Mouse (Mus musculus): ENCODE data around the gene Atp4b. TPM values are rescaled to one million over a fixed set of nuclear protein-coding genes. Genes with fewer than 3 reads are reported as not detected.

Gene Atp4b
- polyA plus RNA-seq, 1 experiment from 2014 or later = not detected

GRCm38 (mm10) chr8:13428156-13428555 is 31.5 kb upstream of the Atp4b start:
- Histone ChIP-seq H3K9ac (replicated peaks; ENCODE audit: low read length) (no peak overlapping the region), H3K4me3 (ENCODE audit: low read depth, low read length) (no peak overlapping the region), H3K4me2 (ENCODE audit: low read depth, low read length) (no peak overlapping the region), H3K9me3 (replicated peaks; ENCODE audit: control insufficient read depth, low read length) (no peaks in the 10 kb centered on the region), H3K4me1 (ENCODE audit: control insufficient read depth, insufficient read depth, low read length) (no peaks in the 10 kb centered on the region), H3K36me3 (replicated peaks; ENCODE audit: control insufficient read depth, insufficient read depth, low read depth, low read length) (no peaks in the 10 kb centered on the region), H3K27ac (replicated peaks; ENCODE audit: low read depth, low read length) (no peak overlapping the region), H3K27me3 (ENCODE audit: control insufficient read depth, insufficient read depth, low read length) (no peaks in the 10 kb centered on the region)
- WGBS = 81% methylated on average over 9 of the region's 9 CpGs
- DNase-seq (ENCODE audit: low spot score) (no peak), ATAC-seq (replicated peaks; ENCODE audit: insufficient number of reproducible peaks, low FRiP score, low TSS enrichment, low read depth) (no peak)

GRCm38 (mm10) chr8:13427351-13427750 is 30.7 kb upstream of the Atp4b start:
- Histone ChIP-seq H3K4me1 (ENCODE audit: control insufficient read depth, insufficient read depth, low read length) (no peaks in the 10 kb centered on the region), H3K27me3 (ENCODE audit: control insufficient read depth, insufficient read depth, low read length) (no peaks in the 10 kb centered on the region)
- no peak for ATAC-seq (replicated peaks; ENCODE audit: insufficient number of reproducible peaks, low FRiP score, low TSS enrichment, low read depth)

GRCm38 (mm10) chr8:13420970-13421369 is 24.3 kb upstream of the Atp4b start:
- DNase-seq (ENCODE audit: low spot score) = no peak
- H3K9ac ChIP-seq (replicated peaks; ENCODE audit: low read length) = no peak overlapping the region
- H3K36me3 ChIP-seq (replicated peaks; ENCODE audit: control insufficient read depth, insufficient read depth, low read depth, low read length) = no peaks in the 10 kb centered on the region
- 91% methylated on average over 6 of the region's 6 CpGs for WGBS
- H3K9me3 ChIP-seq (replicated peaks; ENCODE audit: control insufficient read depth, low read length) = no peaks in the 10 kb centered on the region
- no peaks in the 10 kb centered on the region for H3K27me3 ChIP-seq (ENCODE audit: control insufficient read depth, insufficient read depth, low read length)
- no peak overlapping the region for H3K4me3 ChIP-seq (ENCODE audit: low read depth, low read length)
- no peaks in the 10 kb centered on the region for H3K4me1 ChIP-seq (ENCODE audit: control insufficient read depth, insufficient read depth, low read length)
- H3K27ac ChIP-seq (replicated peaks; ENCODE audit: low read depth, low read length) = no peak overlapping the region
- H3K4me2 ChIP-seq (ENCODE audit: low read depth, low read length) = no peak overlapping the region
- ATAC-seq (replicated peaks; ENCODE audit: insufficient number of reproducible peaks, low FRiP score, low TSS enrichment, low read depth) = no peak

More at GRCm38 (mm10) chr8:13427351-13427750, 30.7 kb upstream of the Atp4b start:
- H3K4me3 ChIP-seq (ENCODE audit: low read depth, low read length) = no peak overlapping the region
- H3K9me3 ChIP-seq (replicated peaks; ENCODE audit: control insufficient read depth, low read length) = no peaks in the 10 kb centered on the region
- 66% methylated on average over 6 of the region's 6 CpGs for WGBS
- H3K4me2 ChIP-seq (ENCODE audit: low read depth, low read length) = no peak overlapping the region
- no peak overlapping the region for H3K27ac ChIP-seq (replicated peaks; ENCODE audit: low read depth, low read length)
- DNase-seq (ENCODE audit: low spot score) = no peak
- no peak overlapping the region for H3K9ac ChIP-seq (replicated peaks; ENCODE audit: low read length)
- no peaks in the 10 kb centered on the region for H3K36me3 ChIP-seq (replicated peaks; ENCODE audit: control insufficient read depth, insufficient read depth, low read depth, low read length)

GRCm38 (mm10) chr8:13419111-13419639 is 22.6 kb upstream of the Atp4b start:
- no peak overlapping the region for H3K9ac ChIP-seq (replicated peaks; ENCODE audit: low read length)
- H3K4me3 ChIP-seq (ENCODE audit: low read depth, low read length) = no peak overlapping the region
- DNase-seq (ENCODE audit: low spot score) (no peak), ATAC-seq (replicated peaks; ENCODE audit: insufficient number of reproducible peaks, low FRiP score, low TSS enrichment, low read depth) (no peak)
- no peaks in the 10 kb centered on the region for H3K9me3 ChIP-seq (replicated peaks; ENCODE audit: control insufficient read depth, low read length)
- no peaks in the 10 kb centered on the region for H3K4me1 ChIP-seq (ENCODE audit: control insufficient read depth, insufficient read depth, low read length)
- WGBS = 68% methylated on average over 2 of the region's 2 CpGs
- no peaks in the 10 kb centered on the region for H3K27me3 ChIP-seq (ENCODE audit: control insufficient read depth, insufficient read depth, low read length)
- no peaks in the 10 kb centered on the region for H3K36me3 ChIP-seq (replicated peaks; ENCODE audit: control insufficient read depth, insufficient read depth, low read depth, low read length)
- H3K4me2 ChIP-seq (ENCODE audit: low read depth, low read length) = no peak overlapping the region
- no peak overlapping the region for H3K27ac ChIP-seq (replicated peaks; ENCODE audit: low read depth, low read length)

- no peak overlapping the region for H3K4me2 ChIP-seq (ENCODE audit: low read depth, low read length)
- H3K9ac ChIP-seq (replicated peaks; ENCODE audit: low read length) = no peak overlapping the region
- no peak overlapping the region for H3K4me3 ChIP-seq (ENCODE audit: low read depth, low read length)
- WGBS = 75% methylated on average over 10 of the region's 10 CpGs
- H3K4me1 ChIP-seq (ENCODE audit: control insufficient read depth, insufficient read depth, low read length) = no peaks in the 10 kb centered on the region
- no peak for ATAC-seq (replicated peaks; ENCODE audit: insufficient number of reproducible peaks, low FRiP score, low TSS enrichment, low read depth)
- no peaks in the 10 kb centered on the region for H3K36me3 ChIP-seq (replicated peaks; ENCODE audit: control insufficient read depth, insufficient read depth, low read depth, low read length)
- H3K9me3 ChIP-seq (replicated peaks; ENCODE audit: control insufficient read depth, low read length) = no peaks in the 10 kb centered on the region
- DNase-seq (ENCODE audit: low spot score) = no peak
- H3K27me3 ChIP-seq (ENCODE audit: control insufficient read depth, insufficient read depth, low read length) = no peaks in the 10 kb centered on the region
- no peak overlapping the region for H3K27ac ChIP-seq (replicated peaks; ENCODE audit: low read depth, low read length)
Measured at GRCm38 (mm10) chr8:13415879-13416278, 19.3 kb upstream of the Atp4b start.

GRCm38 (mm10) chr8:13413823-13414390 is 17.3 kb upstream of the Atp4b start:
- no peak overlapping the region for H3K4me2 ChIP-seq (ENCODE audit: low read depth, low read length)
- H3K9ac ChIP-seq (replicated peaks; ENCODE audit: low read length) = no peak overlapping the region
- H3K36me3 ChIP-seq (replicated peaks; ENCODE audit: control insufficient read depth, insufficient read depth, low read depth, low read length) = no peaks in the 10 kb centered on the region
- no peaks in the 10 kb centered on the region for H3K27me3 ChIP-seq (ENCODE audit: control insufficient read depth, insufficient read depth, low read length)
- DNase-seq (ENCODE audit: low spot score) (no peak), ATAC-seq (replicated peaks; ENCODE audit: insufficient number of reproducible peaks, low FRiP score, low TSS enrichment, low read depth) (no peak)
- no peak overlapping the region for H3K27ac ChIP-seq (replicated peaks; ENCODE audit: low read depth, low read length)
- no peak overlapping the region for H3K4me3 ChIP-seq (ENCODE audit: low read depth, low read length)
- H3K9me3 ChIP-seq (replicated peaks; ENCODE audit: control insufficient read depth, low read length) = no peaks in the 10 kb centered on the region
- no peaks in the 10 kb centered on the region for H3K4me1 ChIP-seq (ENCODE audit: control insufficient read depth, insufficient read depth, low read length)
- 53% methylated on average over 12 of the region's 12 CpGs for WGBS

GRCm38 (mm10) chr8:13412891-13413558 is 16.4 kb upstream of the Atp4b start:
- Histone ChIP-seq H3K9ac (replicated peaks; ENCODE audit: low read length) (no peak overlapping the region), H3K9me3 (replicated peaks; ENCODE audit: control insufficient read depth, low read length) (no peaks in the 10 kb centered on the region), H3K36me3 (replicated peaks; ENCODE audit: control insufficient read depth, insufficient read depth, low read depth, low read length) (no peaks in the 10 kb centered on the region), H3K4me1 (ENCODE audit: control insufficient read depth, insufficient read depth, low read length) (no peaks in the 10 kb centered on the region), H3K27me3 (ENCODE audit: control insufficient read depth, insufficient read depth, low read length) (no peaks in the 10 kb centered on the region), H3K4me3 (ENCODE audit: low read depth, low read length) (no peak overlapping the region), H3K4me2 (ENCODE audit: low read depth, low read length) (no peak overlapping the region), H3K27ac (replicated peaks; ENCODE audit: low read depth, low read length) (no peak overlapping the region)
- ATAC-seq (replicated peaks; ENCODE audit: insufficient number of reproducible peaks, low FRiP score, low TSS enrichment, low read depth) (no peak), DNase-seq (ENCODE audit: low spot score) (peak; percentile 73)
- WGBS = 60% methylated on average over 13 of the region's 13 CpGs

GRCm38 (mm10) chr8:13411597-13411996 is 15.0 kb upstream of the Atp4b start:
- ATAC-seq (replicated peaks; ENCODE audit: insufficient number of reproducible peaks, low FRiP score, low TSS enrichment, low read depth) = no peak
- Histone ChIP-seq H3K4me2 (ENCODE audit: low read depth, low read length) (no peak overlapping the region), H3K9me3 (replicated peaks; ENCODE audit: control insufficient read depth, low read length) (no peaks in the 10 kb centered on the region), H3K9ac (replicated peaks; ENCODE audit: low read length) (no peak overlapping the region), H3K27me3 (ENCODE audit: control insufficient read depth, insufficient read depth, low read length) (no peaks in the 10 kb centered on the region), H3K4me3 (ENCODE audit: low read depth, low read length) (no peak overlapping the region), H3K36me3 (replicated peaks; ENCODE audit: control insufficient read depth, insufficient read depth, low read depth, low read length) (no peaks in the 10 kb centered on the region), H3K27ac (replicated peaks; ENCODE audit: low read depth, low read length) (no peak overlapping the region), H3K4me1 (ENCODE audit: control insufficient read depth, insufficient read depth, low read length) (no peaks in the 10 kb centered on the region)
- DNase-seq (ENCODE audit: low spot score) = peak; percentile 74
- 34% methylated on average over 6 of the region's 6 CpGs for WGBS

All from embryonic facial prominence, embryonic 11.5 days (tissue).